8 mouse cellular contexts compared by ENCODE assay signal in the genomic region with DNA sequence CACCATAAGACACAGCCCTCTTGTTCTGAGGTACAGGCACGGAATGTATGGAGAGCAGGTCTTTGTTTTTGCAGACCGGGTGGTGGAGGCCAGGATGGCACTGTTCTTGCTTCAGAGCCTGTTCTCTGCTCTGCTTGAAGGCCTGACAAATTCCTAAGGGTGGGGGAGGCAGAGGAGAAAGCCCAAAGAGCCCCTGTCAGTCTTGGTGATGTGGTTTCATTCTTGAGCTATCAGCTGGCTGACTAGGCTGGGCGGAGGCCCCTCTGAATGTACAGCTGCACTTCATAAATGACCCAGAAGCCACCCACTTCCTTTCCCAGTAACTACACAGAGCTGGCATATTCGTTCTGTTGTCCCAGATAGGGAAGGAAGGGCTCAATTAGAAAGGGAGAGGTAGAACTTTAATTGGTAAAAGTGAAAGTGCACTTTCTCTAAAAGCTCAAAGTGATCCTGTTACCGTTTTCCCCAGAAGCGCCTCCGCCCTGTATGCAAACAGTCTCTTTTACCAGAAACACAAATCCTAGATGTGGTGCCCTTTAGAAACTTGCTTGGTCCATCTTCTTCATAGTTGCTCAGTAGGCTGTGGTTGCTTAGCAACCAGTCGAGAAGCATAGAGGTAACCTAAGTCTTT.
DNase-seq lines count a peak whose midpoint lies in the region; ATAC-seq and TF ChIP-seq lines count a peak whose summit lies in the region.

No protein-coding gene starts in this region.

- TF ChIP-seq CTCF in kidney, adult 2 months (conservative IDR thresholded peaks at IDR 0.05; ENCODE audit: insufficient read depth, insufficient read length, low read depth, low read length): no peak

- no peak for TF ChIP-seq POLR2A in kidney, adult 2 months (IDR thresholded peaks at IDR 0.05; ENCODE audit: low read depth, low read length)

- H3K36me3 ChIP-seq in kidney, embryonic 15.5 days: no peaks in the 10 kb centered on the region
- no peaks in the 10 kb centered on the region for H3K36me3 ChIP-seq in kidney, adult 2 months (ENCODE audit: control insufficient read depth, insufficient read depth, low read length)
- H3K36me3 ChIP-seq in forebrain, embryonic 12.5 days (replicated peaks): no peaks in the 10 kb centered on the region
- no peaks in the 10 kb centered on the region for H3K36me3 ChIP-seq in midbrain, embryonic 11.5 days (ENCODE audit: control insufficient read depth, insufficient read depth, low read length)

- no peaks in the 10 kb centered on the region for H3K27me3 ChIP-seq in kidney, embryonic 15.5 days
- H3K27me3 ChIP-seq in kidney, adult 2 months (replicated peaks; ENCODE audit: control insufficient read depth, insufficient read depth, low read length): no peaks in the 10 kb centered on the region
- no peaks in the 10 kb centered on the region for H3K27me3 ChIP-seq in forebrain, embryonic 12.5 days
- no peaks in the 10 kb centered on the region for H3K27me3 ChIP-seq in midbrain, embryonic 11.5 days (ENCODE audit: control insufficient read depth, insufficient read depth, low read length)

- no peak overlapping the region for H3K27ac ChIP-seq in kidney, embryonic 15.5 days
- no peak overlapping the region for H3K27ac ChIP-seq in kidney, adult 2 months (ENCODE audit: insufficient read depth, low read depth, low read length)
- H3K27ac ChIP-seq in forebrain, embryonic 12.5 days: no peak overlapping the region
- H3K27ac ChIP-seq in midbrain, embryonic 11.5 days (ENCODE audit: low read depth, low read length): no peak overlapping the region

- 45% methylated on average over 8 of the region's 8 CpGs for WGBS in kidney, embryonic 15.5 days
- 46% methylated on average over 8 of the region's 8 CpGs for WGBS in kidney, adult 2 months
- WGBS in forebrain, embryonic 12.5 days: 44% methylated on average over 8 of the region's 8 CpGs
- WGBS in midbrain, embryonic 11.5 days: 22% methylated on average over 8 of the region's 8 CpGs

- H3K4me2 ChIP-seq in kidney, embryonic 15.5 days: no peak overlapping the region
- H3K4me2 ChIP-seq in forebrain, embryonic 12.5 days: no peak overlapping the region
- no peak overlapping the region for H3K4me2 ChIP-seq in midbrain, embryonic 11.5 days

- peak; percentile 64 for ATAC-seq in kidney, embryonic 15.5 days (replicated peaks; ENCODE audit: low FRiP score)
- ATAC-seq in forebrain, embryonic 12.5 days (ENCODE audit: low FRiP score): peak; percentile 46; the same call in 1 of the 2 replicates
- peak; percentile 81 for ATAC-seq in midbrain, embryonic 11.5 days (ENCODE audit: low FRiP score)
- no peak for ATAC-seq in erythroid progenitor cell, adult 5-6 weeks (replicated peaks; ENCODE audit: low FRiP score, poor library complexity, severe bottlenecking)

- H3K4me1 ChIP-seq in kidney, embryonic 15.5 days: peaks cover 7% of the 10 kb centered on the region
- H3K4me1 ChIP-seq in kidney, adult 2 months (ENCODE audit: control insufficient read depth, insufficient read depth, low read length): 0 out of 2 replicates have a peak, but pooled peaks cover 3% of the 10 kb centered on the region
- peaks cover 5% of the 10 kb centered on the region for H3K4me1 ChIP-seq in forebrain, embryonic 12.5 days
- peaks cover 9% of the 10 kb centered on the region for H3K4me1 ChIP-seq in midbrain, embryonic 11.5 days (ENCODE audit: control insufficient read depth, insufficient read depth, low read length)

- no peak for DNase-seq in kidney, adult 2 months
- DNase-seq in kidney, postnatal 4 days: peak; percentile 17 to 48
- peak; percentile 85 for DNase-seq in midbrain, embryonic 11.5 days (ENCODE audit: low spot score, missing footprints)
- no peak for DNase-seq in right cerebral cortex, postnatal 25 days
- DNase-seq in left cerebral cortex, postnatal 14 days (ENCODE audit: low spot score in 2 of 2): no peak

- H3K9ac ChIP-seq in kidney, embryonic 15.5 days: no peak overlapping the region
- H3K9ac ChIP-seq in forebrain, embryonic 12.5 days: no peak overlapping the region
- H3K9ac ChIP-seq in midbrain, embryonic 11.5 days (ENCODE audit: low read length): no peak overlapping the region

- H3K4me3 ChIP-seq in kidney, embryonic 15.5 days (replicated peaks): no peak overlapping the region
- no peak overlapping the region for H3K4me3 ChIP-seq in kidney, adult 2 months (ENCODE audit: insufficient read depth, low read depth, low read length)
- H3K4me3 ChIP-seq in forebrain, embryonic 12.5 days (replicated peaks): no peak overlapping the region
- H3K4me3 ChIP-seq in midbrain, embryonic 11.5 days (ENCODE audit: low read depth, low read length): no peak overlapping the region

- H3K9me3 ChIP-seq in kidney, embryonic 15.5 days (replicated peaks): no peaks in the 10 kb centered on the region
- no peaks in the 10 kb centered on the region for H3K9me3 ChIP-seq in forebrain, embryonic 12.5 days
- no peaks in the 10 kb centered on the region for H3K9me3 ChIP-seq in midbrain, embryonic 11.5 days (ENCODE audit: control insufficient read depth, low read length)

- intact Hi-C loops in left cerebral cortex, postnatal 14 days (cut with DNase I): no loop called here

Comparison
In these comparisons a context has a peak if more than half of its experiments do, and no peak if none do; other contexts are left out.
1. DNase-seq: peak in kidney, postnatal 4 days (2 of 2) and midbrain, embryonic 11.5 days (single experiment); none in kidney, adult 2 months (single experiment), right cerebral cortex, postnatal 25 days (single experiment) and left cerebral cortex, postnatal 14 days (0 of 2).